Mouse (Mus musculus) liver, embryonic 11.5 days (tissue): ENCODE data around the gene Zfp617. TPM values are rescaled to one million over a fixed set of nuclear protein-coding genes. Genes with fewer than 3 reads are reported as not detected.
"Not testable (repeated sequence)": the region's sequence is repeated elsewhere in the genome, so short reads cannot be mapped to it uniquely, and the experiment has no call there.

Source experiments
- ATAC-seq: fragments of 200-750 bp; cut with Nextera tagmentation; replicated peaks from 2 replicates; pipeline ENCODE4 v1.8.0; 2017; ENCODE audit warnings: moderate number of reproducible peaks, mild to moderate bottlenecking, moderate TSS enrichment, moderate library complexity; ENCODE audit not compliant: low FRiP score
- DNase-seq: peaks from one replicate; pipeline ENCODE4 v3.0.0-alpha.2; 2017; ENCODE audit warnings: low spot score
- H3K27ac ChIP-seq: fragments of 300-500 bp; sonication (generic); 2 replicates; pipeline ENCODE4 v1.5.1; 2014; ENCODE audit warnings: mild to moderate bottlenecking, low read depth, low read length, control low read depth
- H3K27me3 ChIP-seq: fragments of 300-500 bp; sonication (generic); replicated peaks from 2 replicates; pipeline ENCODE4 v1.6.1; 2014; ENCODE audit warnings: low read length, mixed read lengths; ENCODE audit not compliant: control insufficient read depth, insufficient read depth
- H3K36me3 ChIP-seq: fragments of 300-500 bp; sonication (generic); 2 replicates; pipeline ENCODE4 v1.6.1; 2014; ENCODE audit warnings: mild to moderate bottlenecking, low read length, moderate library complexity, mixed read lengths; ENCODE audit not compliant: control insufficient read depth, insufficient read depth
- H3K4me1 ChIP-seq: fragments of 300-500 bp; sonication (generic); replicated peaks from 2 replicates; pipeline ENCODE4 v1.6.1; 2014; ENCODE audit warnings: low read length, mixed read lengths; ENCODE audit not compliant: control insufficient read depth, insufficient read depth
- H3K4me2 ChIP-seq: fragments of 300-500 bp; sonication (generic); 2 replicates; pipeline ENCODE4 v1.6.1; 2014; ENCODE audit warnings: mild to moderate bottlenecking, control low read depth, moderate library complexity
- H3K4me3 ChIP-seq: fragments of 300-500 bp; sonication (generic); 2 replicates; pipeline ENCODE4 v1.5.1; 2014; ENCODE audit warnings: low read depth, low read length, control low read depth
- H3K9ac ChIP-seq: fragments of 300-500 bp; sonication (generic); 2 replicates; pipeline ENCODE4 v1.6.1; 2014; ENCODE audit warnings: low read depth, low read length, control low read depth
- H3K9me3 ChIP-seq: fragments of 300-500 bp; sonication (generic); 2 replicates; pipeline ENCODE4 v1.6.1; 2016; ENCODE audit warnings: low read length, inconsistent platforms, mixed read lengths; ENCODE audit not compliant: control insufficient read depth
- WGBS: fragments of 180-500 bp; shearing (Covaris S2); extraction: QIAGEN DNeasy Blood & Tissue Kit; methylation state at CpG from one replicate; pipeline ENCODE4 v1.1.7; 2014; 5-methylcytosine and 5-hydroxymethylcytosine counted together
- polyA plus RNA-seq: library from polyadenylated mRNA; unstranded; fragments of >200 nt; fragmentation: Nextera tagmentation; extraction: Ambion mirVana; gene quantifications from 2 replicates; pipeline ENCODE4 v1.2.1, GENCODE M21; 2014

Gene Zfp617
- polyA plus RNA-seq, 1 experiment from 2014 or later, result 20.0 TPM

- no peak for ATAC-seq
- no peak overlapping the region for H3K27ac ChIP-seq
- no peaks in the 10 kb centered on the region for H3K9me3 ChIP-seq
- no peaks in the 10 kb centered on the region for H3K36me3 ChIP-seq
- H3K9ac ChIP-seq, result no peak overlapping the region
- peaks cover 6% of the 10 kb centered on the region; the same call in 1 of the 2 replicates for H3K4me1 ChIP-seq
- H3K4me2 ChIP-seq, result no peak overlapping the region
- 89% methylated on average over 5 of the region's 5 CpGs for WGBS
- no peak overlapping the region for H3K4me3 ChIP-seq
- no peak for DNase-seq
- no peaks in the 10 kb centered on the region for H3K27me3 ChIP-seq
These were observed 40.2 kb downstream of the Zfp617 start for GRCm38 (mm10) chr8:71948624-71949023.

DNA sequence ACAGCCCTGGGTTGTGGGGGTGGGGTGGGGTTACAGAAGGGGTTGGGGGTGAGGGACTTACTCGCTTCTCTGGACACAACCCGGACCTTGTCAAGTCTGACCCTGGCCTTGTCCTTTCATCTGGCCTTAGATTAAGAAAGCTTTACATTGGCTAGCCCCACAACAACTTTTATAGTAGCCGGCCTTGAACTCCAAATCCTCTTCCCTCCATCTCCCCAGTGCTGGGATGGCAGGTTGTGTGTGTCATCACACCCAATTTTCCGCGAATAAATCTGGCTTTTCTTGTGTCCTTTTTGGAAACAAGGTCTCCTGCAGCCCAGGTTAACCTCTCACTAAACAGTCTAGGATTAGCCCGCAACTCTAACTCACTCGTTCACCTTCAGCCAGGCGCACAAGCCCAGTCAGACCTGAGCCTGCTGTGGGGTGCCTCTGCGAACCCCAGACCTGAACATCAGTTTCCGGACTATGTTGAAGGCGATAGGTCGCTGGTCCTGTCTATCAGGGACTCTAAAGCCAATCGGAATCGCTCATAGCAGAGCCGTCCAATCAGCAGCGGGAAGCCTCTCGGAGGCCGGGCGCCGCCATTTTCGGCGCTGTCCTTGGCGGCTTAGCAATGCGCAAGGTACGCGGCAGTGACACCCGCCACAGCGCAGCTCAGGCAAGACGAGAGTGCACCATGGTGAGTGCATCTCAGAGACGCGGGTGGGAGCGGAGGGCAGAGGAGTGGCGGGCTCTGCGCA is 42.2 kb downstream of the Zfp617 start, which contains the start of gene Zfp961:
Gene Zfp961 (plus strand): TSS at position 557 of the 740 bp plus-strand sequence.
- ATAC-seq (peak; percentile 100), DNase-seq (peak; percentile 91)
- Histone ChIP-seq H3K9ac (peak within 1 kb of the TSS; percentile 84), H3K27ac (peak within 1 kb of the TSS; percentile 78), H3K4me2 (peak within 1 kb of the TSS; percentile 81), H3K4me1 (peaks cover 6% of the 10 kb centered on the region; the same call in 1 of the 2 replicates), H3K9me3 (no peaks in the 10 kb centered on the region), H3K27me3 (no peaks in the 10 kb centered on the region), H3K36me3 (peaks cover 3% of the 10 kb centered on the region; the same call in 1 of the 2 replicates), H3K4me3 (peak within 1 kb of the TSS; percentile 83)
- WGBS, result 4% methylated on average over 34 of the region's 34 CpGs

DNA sequence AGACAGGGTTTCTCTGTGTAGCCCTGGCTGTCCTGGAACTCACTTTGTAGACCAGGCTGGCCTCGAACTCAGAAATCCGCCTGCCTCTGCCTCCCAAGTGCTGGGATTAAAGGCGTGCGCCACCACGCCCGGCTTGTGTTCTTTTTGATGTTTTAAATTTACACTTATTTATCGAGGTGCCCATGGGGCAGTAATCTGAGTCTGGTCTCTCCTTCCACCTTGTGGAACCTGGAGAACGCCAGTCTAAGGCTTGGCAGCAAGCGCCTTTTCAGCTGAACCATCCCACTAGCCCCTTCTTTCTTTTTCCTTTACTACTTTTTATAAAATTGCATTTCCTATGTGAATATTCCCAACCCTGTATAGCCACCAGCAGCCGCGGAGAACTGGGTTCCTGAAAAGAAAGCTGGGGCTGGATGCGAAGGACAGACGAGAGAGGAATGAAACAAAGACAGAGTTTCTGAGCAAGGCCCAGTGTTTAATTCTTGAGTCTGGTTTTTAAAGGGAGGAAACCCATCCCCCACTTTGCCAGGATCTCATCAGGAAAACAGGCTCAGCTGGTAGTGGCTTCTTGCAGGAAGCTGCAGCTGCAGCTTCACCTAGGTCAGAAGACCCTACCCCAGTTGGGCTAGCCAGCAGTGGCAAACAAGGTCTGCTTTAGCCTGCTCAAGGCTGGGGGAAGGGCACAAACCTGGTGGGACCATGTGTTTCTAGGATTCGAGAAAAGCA is 43.2 kb downstream of the Zfp617 start:
- no peaks in the 10 kb centered on the region for H3K9me3 ChIP-seq
- H3K27ac ChIP-seq, result no peak overlapping the region; the same call in 1 of the 2 replicates
- no peaks in the 10 kb centered on the region for H3K27me3 ChIP-seq
- WGBS, result 26% methylated on average over 13 of the region's 14 CpGs
- peak overlapping the region; percentile 81 for H3K4me2 ChIP-seq
- peaks cover 3% of the 10 kb centered on the region; the same call in 1 of the 2 replicates for H3K36me3 ChIP-seq
- DNase-seq, result peak; percentile 34
- H3K9ac ChIP-seq, result peak overlapping the region; percentile 84
- peaks cover 6% of the 10 kb centered on the region; the same call in 1 of the 2 replicates for H3K4me1 ChIP-seq
- no peak for ATAC-seq
- H3K4me3 ChIP-seq, result peak overlapping the region; percentile 83

- no peak overlapping the region for H3K9ac ChIP-seq
- no peak overlapping the region for H3K27ac ChIP-seq
- ATAC-seq (no peak), DNase-seq (no peak)
- no peaks in the 10 kb centered on the region for H3K27me3 ChIP-seq
- peaks cover 3% of the 10 kb centered on the region; the same call in 1 of the 2 replicates for H3K36me3 ChIP-seq
- H3K4me3 ChIP-seq, result 0 out of 2 replicates have a peak overlapping the region, but pooled peaks have one; percentile 83
- 88% methylated on average over 1 of the region's 1 CpGs for WGBS
- H3K9me3 ChIP-seq, result no peaks in the 10 kb centered on the region
- no peak overlapping the region; the same call in 1 of the 2 replicates for H3K4me2 ChIP-seq
- H3K4me1 ChIP-seq, result peaks cover 6% of the 10 kb centered on the region; the same call in 1 of the 2 replicates
These were observed 44.1 kb downstream of the Zfp617 start for GRCm38 (mm10) chr8:71952489-71952888.

GRCm38 (mm10) chr8:71952961-71953700 is 44.7 kb downstream of the Zfp617 start:
- WGBS, result 93% methylated on average over 16 of the region's 16 CpGs
- not testable (repeated sequence) for H3K27ac ChIP-seq

GRCm38 (mm10) chr8:71954666-71955065 is 46.2 kb downstream of the Zfp617 start:
- Histone ChIP-seq H3K4me2 (no peak overlapping the region), H3K27ac (no peak overlapping the region), H3K27me3 (no peaks in the 10 kb centered on the region), H3K36me3 (peaks cover 5% of the 10 kb centered on the region; the same call in 1 of the 2 replicates), H3K4me3 (no peak overlapping the region), H3K9ac (no peak overlapping the region), H3K4me1 (peaks cover 5% of the 10 kb centered on the region; the same call in 1 of the 2 replicates), H3K9me3 (no peaks in the 10 kb centered on the region)
- ATAC-seq (no peak), DNase-seq (no peak)
- 93% methylated on average over 9 of the region's 9 CpGs for WGBS

More at GRCm38 (mm10) chr8:71952961-71953700, 44.7 kb downstream of the Zfp617 start:
- H3K4me3 ChIP-seq, H3K4me1 ChIP-seq, DNase-seq, H3K4me2 ChIP-seq, ATAC-seq, H3K27me3 ChIP-seq, H3K36me3 ChIP-seq, H3K9ac ChIP-seq, H3K9me3 ChIP-seq: not testable (repeated sequence)

- Histone ChIP-seq H3K4me3 (no peak overlapping the region), H3K27ac (no peak overlapping the region), H3K36me3 (peaks cover 11% of the 10 kb centered on the region), H3K4me1 (no peaks in the 10 kb centered on the region), H3K27me3 (no peaks in the 10 kb centered on the region), H3K4me2 (no peak overlapping the region), H3K9me3 (no peaks in the 10 kb centered on the region), H3K9ac (no peak overlapping the region)
- no peak for ATAC-seq
- DNase-seq, result no peak
These were observed 52.0 kb downstream of the Zfp617 start for GRCm38 (mm10) chr8:71960483-71960882.

DNA sequence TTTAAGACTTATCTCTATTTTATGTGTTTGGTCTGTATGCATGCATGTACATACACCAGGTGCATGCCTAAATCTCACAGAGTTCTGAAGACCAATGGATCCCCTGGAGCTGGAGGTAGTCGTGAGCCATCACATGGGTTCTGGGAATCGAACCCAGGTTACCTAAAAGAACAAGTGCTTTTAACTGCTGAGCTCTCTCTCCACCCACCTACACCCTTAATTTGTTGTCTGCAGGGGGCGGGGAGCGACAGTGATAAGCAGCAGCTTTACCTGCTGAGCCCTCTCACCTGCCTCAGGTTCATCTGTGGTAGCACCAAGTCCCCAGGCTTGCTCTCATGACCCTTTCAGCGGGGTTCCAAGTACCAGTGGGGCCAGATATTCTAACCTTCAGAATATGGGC is 53.4 kb downstream of the Zfp617 start:
- Histone ChIP-seq H3K36me3 (peaks cover 20% of the 10 kb centered on the region), H3K9ac (no peak overlapping the region), H3K4me3 (no peak overlapping the region), H3K27me3 (no peaks in the 10 kb centered on the region), H3K4me1 (no peaks in the 10 kb centered on the region), H3K9me3 (no peaks in the 10 kb centered on the region; the same call in 1 of the 2 replicates), H3K4me2 (no peak overlapping the region), H3K27ac (no peak overlapping the region)
- no peak for DNase-seq
- WGBS, result 89% methylated on average over 5 of the region's 5 CpGs
- no peak for ATAC-seq
